Mouse (Mus musculus): ENCODE results near the gene Zfp605.

GRCm38 (mm10) chr5:110109991-110110441, at the start of gene Zfp605:
- TF ChIP-seq E2F4 (IDR thresholded peaks at IDR 0.05; ENCODE audit: insufficient read depth) (no peak), TCF12 (IDR thresholded peaks at IDR 0.05; ENCODE audit: insufficient read depth, poor library complexity, severe bottlenecking) (no peak)

All from myocyte (in vitro differentiated cells).